Mouse (Mus musculus): Measurements from ENCODE around the gene Phtf2.
"Not testable (repeated sequence)": the region's sequence is repeated elsewhere in the genome, so short reads cannot be mapped to it uniquely, and the experiment has no call there.

Gene Phtf2

DNA sequence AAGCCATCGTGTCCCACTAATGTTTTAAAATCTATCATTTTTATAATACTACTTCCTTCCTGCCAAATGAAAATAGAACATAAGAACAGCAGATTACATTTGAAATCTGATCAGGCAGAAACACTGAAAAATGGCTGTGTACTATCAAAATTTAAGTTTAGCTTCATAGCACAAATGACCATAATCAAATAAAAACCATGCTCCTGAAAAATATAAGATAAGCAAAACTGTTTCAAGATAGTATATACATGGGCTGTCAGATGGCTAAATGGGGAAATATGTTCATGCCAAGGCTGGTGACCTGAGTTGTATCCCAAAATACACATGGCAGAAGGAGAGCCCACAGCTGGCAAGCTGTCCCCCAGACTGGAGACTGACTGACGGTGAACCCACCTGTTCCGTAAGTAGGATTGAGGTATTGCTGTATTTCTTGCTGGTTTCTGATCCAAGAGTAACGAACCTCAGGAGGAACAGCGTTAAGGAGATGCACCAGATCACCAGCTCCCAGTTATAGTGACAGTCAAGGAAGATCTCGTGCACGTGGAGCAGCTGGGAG, 116.5 kb downstream of the Phtf2 start:
- no peak for DNase-seq

GRCm38 (mm10) chr5:20762441-20762840, 119.5 kb downstream of the Phtf2 start:
- DNase-seq: not testable (repeated sequence)

DNA sequence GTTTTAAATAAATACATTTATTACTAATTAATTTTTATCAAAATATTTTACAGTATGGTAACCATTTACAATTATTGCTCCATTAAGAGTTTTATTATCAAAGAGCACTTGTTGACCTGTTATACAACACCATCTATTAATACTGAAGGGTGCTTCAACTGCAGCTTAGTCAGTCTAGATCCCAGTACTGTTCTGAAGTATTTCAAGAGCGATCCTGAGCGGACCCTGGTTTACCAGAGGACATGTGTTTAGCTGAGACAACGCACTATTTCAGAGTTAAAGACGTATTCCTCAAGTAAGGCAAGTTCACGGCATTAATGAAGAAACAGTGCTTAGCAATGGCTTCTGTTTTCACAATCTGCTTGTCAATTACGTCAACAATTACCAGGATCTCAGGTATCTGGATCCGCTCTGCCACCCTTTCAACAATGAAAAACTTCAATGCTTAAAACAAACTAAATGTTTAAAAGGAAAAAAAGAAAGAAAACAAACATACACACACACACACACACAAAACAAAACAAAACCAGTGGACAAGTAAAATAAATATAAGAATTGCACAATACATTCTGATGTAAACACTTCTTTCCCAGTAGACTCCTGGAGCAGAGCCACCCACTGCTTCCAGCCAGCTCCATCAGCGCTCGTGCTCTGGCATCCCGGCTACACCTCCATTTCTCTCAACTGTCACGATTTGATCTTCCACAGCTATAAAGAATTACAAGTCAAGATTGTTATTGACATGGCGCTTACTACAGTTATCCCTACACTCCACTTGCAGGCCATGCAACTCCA, 121.4 kb downstream of the Phtf2 start:
- no peak for DNase-seq

DNA sequence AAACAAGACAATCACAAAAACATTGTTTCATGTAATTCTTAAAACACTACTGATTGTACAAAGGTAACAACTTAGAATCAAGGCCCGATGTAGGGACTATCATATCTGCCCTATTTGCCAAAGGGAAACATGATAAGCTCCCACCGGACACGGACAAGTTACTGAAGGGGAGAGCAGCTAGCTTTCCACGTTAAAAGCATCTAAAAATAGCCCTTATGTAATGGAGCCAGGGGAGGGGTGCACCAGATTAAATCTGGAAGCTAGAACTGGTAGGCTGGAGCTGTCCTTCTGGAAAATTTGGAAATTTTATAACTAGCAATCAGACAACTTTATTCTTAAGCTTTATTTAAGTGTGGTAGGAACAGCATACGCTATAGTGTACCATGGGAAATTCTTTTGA, 122.2 kb downstream of the Phtf2 start:
- no peak for DNase-seq

DNA sequence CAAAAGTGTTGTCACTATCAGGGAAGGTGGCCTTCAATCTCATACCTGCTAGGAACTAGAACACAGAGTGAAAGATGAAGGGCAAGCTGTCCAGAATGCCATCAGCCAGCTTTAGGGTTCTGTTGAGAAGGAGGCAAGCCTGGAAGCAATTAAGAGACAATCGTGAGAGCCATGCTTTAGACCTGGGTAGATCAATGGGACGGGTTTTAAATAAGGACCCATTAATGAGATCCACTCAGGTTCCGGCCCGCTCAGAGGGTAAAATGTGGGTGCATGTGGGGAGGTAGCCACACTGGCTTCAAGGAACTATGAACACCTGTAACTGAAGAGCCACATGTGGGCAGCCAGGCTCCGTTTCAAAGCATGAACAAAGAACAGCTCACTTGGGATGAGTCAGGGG, 128.0 kb downstream of the Phtf2 start:
- no peak for DNase-seq

DNA sequence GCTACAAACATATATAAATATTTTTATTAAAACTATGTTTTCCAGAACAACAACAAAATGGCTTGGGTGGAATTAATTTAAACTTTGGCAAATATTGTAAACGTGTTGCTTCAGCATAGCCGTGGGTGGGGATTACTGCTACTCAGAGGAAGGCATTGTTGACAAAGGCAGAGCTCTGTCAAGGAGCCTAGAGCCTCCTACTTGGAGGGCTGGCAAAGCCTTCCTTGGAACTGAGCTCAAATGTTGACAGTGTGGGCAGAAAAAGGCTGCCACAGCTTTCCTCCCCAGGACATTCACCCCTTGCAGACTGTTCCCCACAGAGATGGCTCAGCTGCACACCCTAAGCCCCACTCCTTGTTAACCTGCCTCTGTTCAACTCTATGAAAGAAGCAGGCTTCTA, 128.8 kb downstream of the Phtf2 start:
- no peak for DNase-seq

DNA sequence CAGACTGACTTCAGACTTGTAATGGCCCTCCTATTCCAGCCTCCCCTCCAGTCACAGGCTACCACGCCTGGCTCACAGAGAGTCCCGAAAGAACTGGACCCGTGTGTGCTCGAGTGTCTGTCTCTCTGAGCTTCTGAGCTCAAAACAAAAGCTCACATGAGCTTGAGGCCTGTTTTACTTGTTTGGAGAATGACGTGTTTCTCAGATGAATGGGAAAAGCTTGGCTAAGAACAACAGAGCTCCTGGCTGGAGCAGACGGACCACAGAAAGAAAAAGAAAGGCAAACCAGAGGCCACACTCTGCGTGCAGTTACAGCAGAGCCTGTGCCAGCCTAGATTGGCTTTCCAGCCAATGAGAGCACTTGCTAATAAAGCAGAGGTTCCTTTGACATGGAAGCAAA, 130.2 kb downstream of the Phtf2 start:
- DNase-seq: no peak

DNA sequence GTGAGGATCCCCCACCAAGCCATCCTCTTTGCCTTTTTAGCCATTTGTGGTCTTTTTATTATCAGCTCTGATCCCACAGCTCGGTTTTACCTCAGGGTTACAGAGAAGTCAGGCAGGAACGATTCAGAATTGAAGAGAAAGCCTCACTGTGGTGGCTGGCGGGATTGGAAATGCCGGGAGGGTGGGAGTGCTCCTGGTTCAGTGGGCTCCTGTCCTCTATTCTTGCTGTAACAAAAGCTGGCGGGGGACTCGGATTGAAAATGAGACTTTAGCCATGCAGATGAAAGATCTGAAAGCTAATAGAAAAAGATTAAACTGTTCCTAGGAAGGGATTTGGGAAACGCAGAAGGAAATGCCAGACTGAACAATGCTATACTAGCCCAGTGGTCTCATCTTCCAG, 130.9 kb downstream of the Phtf2 start:
- no peak for DNase-seq

DNA sequence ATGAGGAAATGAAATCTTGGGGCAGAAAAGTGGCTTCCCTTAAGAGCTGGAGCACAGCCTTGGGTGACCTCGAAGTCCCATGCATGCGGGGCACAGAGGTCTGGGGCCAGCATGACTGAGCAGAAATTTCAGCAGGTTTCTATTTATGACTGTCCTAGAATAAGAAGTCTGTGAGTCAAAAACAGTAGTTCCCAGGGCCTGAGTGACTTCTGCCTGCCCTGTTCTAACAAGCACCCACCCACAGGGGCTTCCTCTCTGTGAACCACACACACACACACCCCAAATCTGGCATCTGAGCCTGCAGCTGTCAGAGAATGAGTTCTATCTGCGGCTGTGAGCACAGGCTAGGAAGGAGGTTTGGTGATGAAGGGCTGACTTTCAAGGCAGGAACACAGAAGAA, 132.4 kb downstream of the Phtf2 start:
- DNase-seq: no peak

DNA sequence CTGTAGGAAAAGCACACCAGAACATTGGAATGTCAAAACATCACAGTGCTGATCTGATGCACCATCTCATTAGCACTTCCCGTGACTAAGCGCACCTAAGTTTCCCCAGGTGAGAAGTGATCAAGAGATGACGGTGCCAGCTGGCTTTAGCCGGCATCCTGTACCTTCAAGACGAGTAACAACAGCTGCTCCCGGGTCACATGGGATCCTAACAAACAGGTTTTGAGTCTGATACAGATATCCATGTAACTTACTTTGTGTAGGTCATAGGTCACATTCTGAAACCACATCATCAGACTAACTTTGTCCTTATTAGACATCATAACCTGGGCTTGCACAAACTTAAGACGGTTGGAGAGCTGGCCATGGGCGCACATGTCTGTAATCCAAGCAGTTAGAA, 133.1 kb downstream of the Phtf2 start:
- no peak for DNase-seq

DNA sequence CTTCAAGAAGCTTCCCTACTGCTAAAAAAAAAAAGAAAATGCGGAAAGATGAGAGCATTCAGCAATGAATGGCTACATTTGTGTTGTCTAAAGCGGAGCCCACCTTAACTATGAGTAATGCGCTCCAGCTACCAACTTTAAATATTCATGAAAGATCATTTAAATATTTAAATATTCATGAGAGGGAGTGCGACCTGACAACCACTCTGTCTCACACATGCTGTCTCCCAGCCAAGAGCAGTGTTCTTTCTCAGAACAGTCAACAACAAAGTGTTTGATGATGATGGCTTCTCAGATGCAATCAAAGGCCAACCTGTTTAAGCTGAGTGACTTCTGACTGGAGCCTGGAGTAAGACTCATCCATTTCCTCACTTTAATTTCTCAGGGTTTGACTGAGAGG, 133.8 kb downstream of the Phtf2 start:
- DNase-seq: no peak

- no peak for DNase-seq
These were observed 140.0 kb downstream of the Phtf2 start for GRCm38 (mm10) chr5:20741936-20742335.

- no peak for DNase-seq
These were observed 140.7 kb downstream of the Phtf2 start for GRCm38 (mm10) chr5:20741193-20741592.

DNA sequence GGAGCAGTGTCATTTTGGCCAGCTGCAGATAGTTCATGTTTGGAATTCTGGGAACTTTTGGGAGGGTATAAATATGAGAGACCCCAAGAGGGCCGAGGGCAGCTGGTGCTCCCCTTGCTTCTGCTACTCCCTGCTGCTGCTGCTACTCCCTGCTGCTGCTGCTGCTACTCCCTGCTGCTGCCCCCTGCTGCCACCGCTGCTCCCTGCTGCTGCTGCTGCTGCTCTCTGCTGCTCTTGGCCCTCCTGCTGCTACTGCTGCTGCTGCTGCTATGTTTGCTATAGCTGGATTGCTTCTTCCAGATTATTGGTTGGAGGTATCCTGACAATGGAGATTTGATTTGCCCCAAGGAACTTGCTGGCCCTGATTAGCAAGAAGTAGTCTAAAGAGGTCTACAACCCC, 143.1 kb downstream of the Phtf2 start:
- DNase-seq: no peak

DNA sequence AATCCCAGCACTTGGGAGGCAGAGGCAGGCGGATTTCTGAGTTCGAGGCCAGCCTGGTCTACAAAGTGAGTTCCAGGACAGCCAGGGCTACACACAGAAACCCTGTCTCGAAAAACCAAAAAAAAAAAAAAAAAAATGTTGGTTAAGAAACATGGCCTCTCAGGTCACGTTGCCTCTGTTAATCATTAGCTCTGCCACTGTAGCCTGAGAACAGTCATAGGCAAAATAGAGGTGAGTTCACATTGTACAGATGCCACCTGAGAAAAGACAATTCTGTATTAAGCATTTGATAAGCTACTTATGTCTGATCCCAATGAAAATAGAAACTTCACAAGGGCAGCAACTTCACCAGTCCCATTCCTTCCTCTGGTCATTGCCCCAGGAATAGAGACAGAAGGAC, 158.7 kb downstream of the Phtf2 start:
- not testable (repeated sequence) for DNase-seq

DNA sequence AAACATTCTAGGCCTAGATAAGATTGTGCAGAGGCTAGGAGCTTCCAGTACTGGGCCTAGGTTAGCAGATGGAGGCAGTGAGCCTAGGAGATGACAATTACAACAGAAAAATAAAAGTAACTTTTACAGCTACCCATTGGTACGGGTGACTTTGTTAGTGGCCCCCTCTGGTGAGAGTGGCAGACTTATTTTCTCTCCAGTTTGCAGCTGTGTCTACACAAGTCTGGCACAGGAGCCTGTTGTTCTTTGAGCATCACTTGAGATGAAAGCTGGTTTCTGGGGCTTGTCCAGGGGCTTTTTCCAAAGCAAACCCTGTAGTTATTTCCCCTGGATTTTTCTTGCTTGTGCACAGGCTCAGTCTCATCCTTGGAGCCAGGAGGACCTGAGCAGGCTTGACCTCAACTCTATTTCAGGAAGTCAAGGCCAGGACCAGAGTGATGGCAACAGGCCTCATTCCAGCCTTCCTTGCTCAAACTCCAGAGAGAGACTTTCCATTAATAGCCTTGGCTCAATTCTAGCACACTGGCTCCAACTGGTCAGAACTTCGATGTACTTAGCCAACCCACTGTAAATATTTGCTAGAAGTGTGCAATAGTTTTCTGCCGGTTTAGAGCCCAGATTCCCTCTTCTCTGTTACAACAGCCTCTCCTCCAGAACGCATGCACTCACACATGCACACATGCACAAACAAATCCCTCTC, 161.6 kb downstream of the Phtf2 start:
- no peak for DNase-seq

DNA sequence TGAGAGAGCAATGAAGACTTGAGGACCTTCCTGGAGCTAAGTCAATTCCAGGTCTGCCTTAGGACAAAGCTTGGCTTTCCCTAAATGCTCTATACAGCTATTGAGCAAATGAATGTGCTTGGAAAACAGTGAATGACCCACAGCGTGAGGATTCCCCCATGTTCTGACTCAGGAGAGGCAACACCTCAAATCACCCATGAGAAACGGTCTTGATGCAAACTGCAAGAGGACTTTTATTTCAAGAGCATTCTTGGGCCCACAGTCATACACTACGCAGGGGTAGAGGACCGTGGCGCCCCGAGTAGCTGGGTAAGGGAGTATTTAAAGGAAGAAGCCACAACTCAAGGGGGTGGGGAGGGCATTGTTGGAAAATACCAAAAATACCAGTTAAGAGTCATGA, 165.9 kb downstream of the Phtf2 start:
- not testable (repeated sequence) for DNase-seq

DNA sequence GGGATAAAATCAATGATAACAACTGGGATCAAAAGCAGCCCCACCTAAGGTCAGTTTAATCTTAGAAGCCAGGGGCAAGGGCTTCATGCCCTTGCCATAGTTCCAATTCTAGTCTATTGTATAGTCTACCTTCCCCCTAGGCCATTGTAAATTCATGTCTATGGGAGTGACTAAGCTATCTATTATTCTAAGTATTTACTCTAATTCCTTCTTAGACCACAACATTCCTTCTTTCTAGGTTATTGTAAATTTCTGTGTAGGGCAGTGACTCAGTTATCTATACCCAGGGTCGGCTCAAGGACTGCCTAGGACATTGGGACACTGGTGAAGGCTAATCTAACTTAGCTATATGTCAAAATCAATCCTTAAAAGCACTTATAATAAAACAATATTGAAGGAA, 167.3 kb downstream of the Phtf2 start:
- not testable (repeated sequence) for DNase-seq

- not testable (repeated sequence) for DNase-seq
These were observed 171.1 kb downstream of the Phtf2 start for GRCm38 (mm10) chr5:20710845-20711244.

Data from kidney, adult 8-10 months (tissue).